Mouse (Mus musculus) mouse embryonic stem cell (cell line): ENCODE data around the gene Cdk5rap2.

ENCODE experiments used
- in situ Hi-C, 2 experiments: fragments of 300-500 bp; cut with MboI; formaldehyde crosslinking; loops; 1 replicate in 1 of 2; 3 replicates in 1 of 2; pipeline ENCODE4 v1.14.3; 2019 to 2020; ENCODE audit warnings: low sequenced_read_pairs in 2 of 2, low pct_unique_long_range_greater_than_20kb in 1 of 2, mixed read lengths in 1 of 2; ENCODE audit not compliant: unreplicated experiment in 1 of 2

The Cdk5rap2 gene

DNA sequence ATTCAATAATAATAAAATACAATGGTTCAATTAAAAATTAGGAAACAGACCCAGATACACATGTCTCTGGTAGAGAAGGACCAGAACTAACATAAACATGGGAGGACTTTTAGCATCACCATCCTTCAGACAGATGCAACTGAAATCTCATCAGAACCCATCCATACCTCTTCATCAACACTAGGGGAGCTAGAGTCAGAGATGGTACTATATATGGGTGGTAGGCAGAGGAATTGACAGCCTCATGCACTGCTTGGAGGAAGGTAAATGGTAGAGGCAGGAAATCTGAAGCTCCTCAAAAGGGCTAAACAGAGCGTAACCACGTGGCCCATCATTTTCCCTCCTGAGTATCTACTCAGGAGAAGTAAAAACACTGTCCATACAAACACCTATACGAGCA, 132.2 kb downstream of the Cdk5rap2 start:
- in situ Hi-C loops: no loop called here

DNA sequence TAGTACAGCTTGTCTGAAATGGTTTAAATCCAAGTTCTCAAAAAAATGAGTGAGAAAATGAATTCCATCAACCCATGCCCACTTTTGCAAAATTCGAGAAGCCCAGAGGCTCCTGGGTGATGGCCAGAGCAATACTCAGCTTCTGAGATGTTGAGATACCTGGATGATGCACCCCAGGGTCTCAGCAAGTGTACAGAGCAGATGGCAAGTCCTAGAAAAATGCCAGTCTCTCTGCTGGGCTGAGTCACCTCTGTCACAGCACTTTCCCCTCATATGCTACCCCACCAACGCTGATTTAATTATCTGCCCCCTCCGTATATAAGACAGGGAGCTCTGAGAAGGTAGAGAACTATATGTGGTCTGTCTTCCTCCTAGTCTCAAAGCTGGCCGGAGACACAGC, 137.3 kb downstream of the Cdk5rap2 start:
- in situ Hi-C loops: no loop called here

DNA sequence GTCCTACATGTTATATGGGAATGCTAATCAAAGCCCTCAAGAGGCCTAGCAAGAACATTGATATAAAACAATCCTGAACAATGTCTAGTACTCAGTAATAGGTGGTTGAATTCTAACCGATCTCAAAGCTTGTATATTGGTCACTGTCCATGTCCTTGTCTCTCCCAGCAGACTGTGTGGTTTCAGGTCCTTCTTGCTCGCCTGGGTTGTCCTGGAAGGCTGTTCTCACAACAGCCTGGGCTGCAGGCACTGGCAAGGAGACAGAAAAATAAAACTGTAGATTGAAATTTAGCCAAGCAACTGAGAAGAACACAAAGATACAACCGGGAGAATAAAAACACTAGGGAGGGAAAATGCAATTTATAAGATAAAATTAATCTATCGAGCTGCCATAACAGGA, 137.7 kb downstream of the Cdk5rap2 start:
- in situ Hi-C loops: no loop called here

DNA sequence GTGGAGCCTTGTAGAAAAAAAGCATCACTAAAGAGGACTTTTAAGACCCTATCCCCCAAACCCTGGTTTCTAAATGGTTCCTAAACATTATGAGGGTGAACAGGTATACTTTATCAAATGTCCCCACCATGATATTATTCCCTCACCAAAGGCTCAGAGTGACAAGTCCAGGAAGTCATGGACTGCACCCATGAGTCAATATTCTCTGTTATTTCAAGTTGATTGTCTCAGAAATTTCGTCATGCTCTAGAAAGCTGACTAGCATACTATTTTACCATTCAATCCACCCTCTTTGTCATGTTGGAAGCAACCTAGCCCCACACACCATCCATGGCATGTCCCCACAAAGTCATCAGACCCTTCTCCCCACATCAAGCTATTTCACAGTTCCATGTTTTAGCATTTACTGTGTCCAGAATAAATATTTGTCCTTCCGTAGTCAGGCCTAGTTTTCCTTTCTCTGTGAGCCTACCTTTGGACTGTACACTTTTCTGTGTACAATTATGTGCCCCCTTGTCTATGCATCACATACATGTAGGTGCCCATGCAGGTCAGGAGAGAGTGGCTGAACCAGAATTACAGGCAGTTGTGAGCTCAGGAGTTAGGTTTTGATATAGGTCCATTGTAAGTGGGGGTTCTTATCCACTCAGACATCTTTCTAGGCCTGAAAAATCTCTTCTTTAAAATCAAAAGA, 142.9 kb downstream of the Cdk5rap2 start:
- in situ Hi-C loops: no loop called here

DNA sequence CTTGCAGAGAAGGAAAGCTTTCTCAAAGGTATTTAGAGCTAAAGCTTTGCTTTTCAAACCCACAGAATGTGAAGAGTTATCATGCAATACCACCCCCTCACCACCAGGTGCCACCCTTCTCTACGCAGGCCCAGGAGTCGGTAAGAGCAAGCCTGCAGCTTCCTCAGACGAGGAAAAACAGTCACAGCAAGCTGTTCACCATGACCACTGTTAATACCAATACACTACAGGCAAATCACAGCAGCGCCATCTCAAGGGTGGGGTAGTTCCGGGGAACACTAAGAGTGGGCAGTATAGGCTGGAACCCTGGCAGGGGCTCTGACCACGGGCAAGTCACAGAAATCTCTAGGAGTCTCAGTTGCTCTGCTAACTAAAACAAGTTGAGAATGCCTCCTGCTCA, 145.0 kb downstream of the Cdk5rap2 start:
- in situ Hi-C loops: no loop called here

DNA sequence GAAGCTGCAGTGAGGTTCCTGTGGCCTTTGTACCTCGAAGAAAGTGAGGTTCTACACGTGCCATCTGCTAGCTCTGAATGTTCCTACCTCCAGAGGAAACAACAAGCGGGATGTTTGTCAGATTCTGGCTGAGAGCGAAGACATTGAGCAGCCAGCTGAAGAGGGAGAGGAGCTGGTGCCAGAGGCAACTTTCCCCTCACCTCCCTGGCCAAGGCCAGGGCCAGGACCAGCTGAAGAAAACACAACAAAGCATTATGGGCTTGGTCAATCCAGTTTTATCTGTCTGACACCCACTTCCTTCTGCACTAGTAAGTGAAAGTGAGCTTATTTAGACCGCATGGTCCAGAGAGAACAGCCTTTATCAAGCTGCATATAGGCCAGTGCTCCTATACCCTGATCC, 147.4 kb downstream of the Cdk5rap2 start:
- in situ Hi-C loops: no loop called here

DNA sequence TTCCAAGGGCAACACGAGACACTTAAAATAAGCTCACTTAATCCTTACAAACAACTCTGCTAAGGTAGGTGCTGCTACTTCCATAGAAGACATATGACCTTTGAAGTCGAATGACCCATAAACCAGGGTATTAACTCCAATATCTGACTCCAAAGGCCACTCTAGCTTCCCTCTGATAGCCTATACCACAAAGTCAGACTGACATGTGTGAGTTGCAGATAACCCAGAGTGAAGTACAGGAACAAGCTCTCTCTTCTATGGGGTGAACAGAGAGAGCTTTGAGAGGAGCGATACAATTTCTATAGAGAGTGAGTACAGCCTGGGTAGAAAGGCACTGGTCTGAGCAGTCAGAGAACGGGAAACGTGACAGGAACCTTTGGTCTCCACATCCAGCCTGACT, 148.9 kb downstream of the Cdk5rap2 start:
- in situ Hi-C loops: no loop called here

DNA sequence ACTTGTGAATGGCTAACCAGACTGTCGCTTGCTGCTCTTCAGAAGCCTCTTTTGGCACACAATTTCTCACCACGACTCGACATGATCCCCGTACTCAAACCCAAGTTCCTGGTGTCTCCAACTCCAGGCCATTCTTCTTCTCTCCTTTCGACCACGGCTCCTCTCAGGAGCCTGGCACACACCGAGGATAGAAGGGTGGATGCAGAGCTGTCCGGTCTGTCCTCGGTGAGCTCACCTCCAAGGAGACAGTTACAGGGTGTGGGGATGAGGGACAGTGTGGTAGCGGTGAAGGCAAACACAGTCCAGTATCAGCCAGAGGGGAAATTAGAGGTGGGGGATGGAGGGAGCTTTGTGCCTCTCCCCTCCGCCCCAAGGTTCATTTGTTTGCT, 149.8 kb downstream of the Cdk5rap2 start:
- in situ Hi-C loops: no loop called here

DNA sequence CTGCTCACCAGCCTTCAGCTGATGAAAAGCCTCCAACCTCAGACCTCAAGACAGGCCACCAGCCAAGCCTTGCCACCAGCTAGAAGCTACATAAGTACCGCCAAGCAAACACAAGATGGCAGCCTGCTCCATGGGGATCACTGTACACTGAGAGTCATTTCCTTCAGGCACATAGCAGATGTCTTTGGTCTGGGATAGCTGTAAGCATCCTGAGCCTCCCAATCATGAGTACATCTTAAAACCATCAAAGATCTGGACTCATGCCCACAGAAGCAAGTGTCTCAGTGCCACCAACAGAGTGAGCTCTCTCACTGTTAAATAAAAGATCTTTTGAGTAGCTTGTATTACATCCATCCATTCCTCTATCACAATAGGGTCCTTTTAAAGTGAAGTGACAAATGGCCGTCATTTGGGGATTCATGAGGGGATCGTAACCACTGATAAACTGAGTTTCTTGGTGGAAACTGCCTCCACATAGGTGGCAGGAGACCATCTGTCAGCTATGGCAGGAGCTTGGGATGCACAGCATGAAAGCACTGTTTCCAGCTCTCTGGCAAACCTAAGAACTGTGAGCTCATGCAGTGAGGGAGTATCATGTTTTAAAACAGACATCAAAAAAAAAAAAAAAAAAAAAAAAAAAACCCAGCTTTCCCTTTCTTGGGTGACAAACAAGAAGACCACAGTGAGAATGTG, 150.4 kb downstream of the Cdk5rap2 start:
- in situ Hi-C loops: no loop called here

DNA sequence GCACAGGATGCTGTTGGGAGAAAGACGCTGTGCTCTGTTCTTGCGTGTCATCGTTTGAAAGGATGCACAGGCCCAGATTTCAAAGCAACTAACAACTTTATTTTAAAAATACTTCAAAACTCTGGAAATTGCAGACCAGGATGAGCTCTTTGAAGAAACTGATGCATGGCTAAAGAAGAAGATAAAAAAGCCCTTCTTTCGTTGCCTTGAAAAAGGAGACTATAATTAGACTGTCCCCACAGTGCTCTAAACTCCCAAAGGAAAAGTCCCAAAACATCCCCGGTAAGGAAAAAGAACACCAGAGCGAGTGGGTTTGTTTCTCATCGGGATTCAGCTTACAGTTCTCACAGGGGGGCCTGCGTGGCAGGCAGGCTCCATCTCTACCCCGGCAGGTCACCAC, 151.4 kb downstream of the Cdk5rap2 start:
- in situ Hi-C loops: no loop called here

DNA sequence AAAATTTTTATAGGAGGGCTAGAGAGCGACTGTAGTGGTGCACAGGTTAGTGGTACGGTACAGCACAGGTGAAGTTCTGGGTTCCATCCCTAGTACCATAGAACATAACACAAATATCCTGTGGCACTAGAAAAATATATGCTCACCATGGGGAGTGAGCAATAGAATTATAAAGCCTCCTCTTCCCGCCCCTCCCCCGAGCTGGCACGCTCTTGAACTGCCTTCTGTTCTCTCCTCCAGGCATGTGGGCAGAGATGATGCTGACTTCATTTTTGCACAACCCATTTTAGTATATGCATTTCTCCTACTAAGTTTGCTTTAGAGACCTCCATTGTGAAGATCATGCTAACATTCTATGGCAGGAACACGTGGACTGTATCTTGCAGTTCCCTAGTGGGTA, 152.0 kb downstream of the Cdk5rap2 start:
- in situ Hi-C loops: no loop called here

DNA sequence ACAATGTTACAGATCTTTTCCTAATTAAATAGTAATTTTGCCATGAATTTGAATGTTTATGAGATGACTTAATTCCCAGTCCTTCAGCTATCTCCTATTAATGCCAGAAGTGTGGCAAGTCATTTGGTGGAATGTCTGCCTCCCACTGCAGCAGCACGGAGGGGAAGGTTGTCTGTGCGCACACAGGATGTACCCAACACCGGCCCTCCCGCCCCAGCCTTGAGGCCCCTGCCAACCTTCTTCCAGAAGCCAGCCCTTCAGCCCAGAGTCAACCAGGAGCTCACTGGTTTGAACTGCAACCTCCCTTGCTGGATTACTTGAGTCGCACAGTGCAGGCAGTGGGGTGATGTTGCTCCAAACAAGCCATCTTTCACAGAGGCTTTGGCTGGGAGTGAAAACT, 158.5 kb downstream of the Cdk5rap2 start:
- in situ Hi-C loops: no loop called here

DNA sequence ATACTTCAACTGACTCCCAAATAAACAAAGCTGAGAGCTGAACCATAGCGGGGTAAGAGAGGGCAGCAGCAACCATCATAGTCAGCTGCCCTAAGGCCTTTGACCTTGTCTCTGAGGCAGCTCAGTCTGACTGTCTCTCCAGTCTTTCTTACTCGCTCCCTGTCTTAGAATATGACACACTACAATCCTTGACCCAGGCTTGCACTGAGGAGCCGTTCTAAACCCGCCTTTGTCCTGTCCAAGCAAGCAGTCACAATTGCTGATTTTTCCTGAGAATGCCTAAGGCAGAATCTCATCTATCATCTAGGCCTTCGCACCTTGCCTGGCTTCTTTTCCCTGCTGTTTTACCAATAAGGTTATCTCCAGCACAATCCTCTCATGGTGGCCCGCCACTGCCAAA, 164.5 kb downstream of the Cdk5rap2 start:
- in situ Hi-C loops: no loop called here

DNA sequence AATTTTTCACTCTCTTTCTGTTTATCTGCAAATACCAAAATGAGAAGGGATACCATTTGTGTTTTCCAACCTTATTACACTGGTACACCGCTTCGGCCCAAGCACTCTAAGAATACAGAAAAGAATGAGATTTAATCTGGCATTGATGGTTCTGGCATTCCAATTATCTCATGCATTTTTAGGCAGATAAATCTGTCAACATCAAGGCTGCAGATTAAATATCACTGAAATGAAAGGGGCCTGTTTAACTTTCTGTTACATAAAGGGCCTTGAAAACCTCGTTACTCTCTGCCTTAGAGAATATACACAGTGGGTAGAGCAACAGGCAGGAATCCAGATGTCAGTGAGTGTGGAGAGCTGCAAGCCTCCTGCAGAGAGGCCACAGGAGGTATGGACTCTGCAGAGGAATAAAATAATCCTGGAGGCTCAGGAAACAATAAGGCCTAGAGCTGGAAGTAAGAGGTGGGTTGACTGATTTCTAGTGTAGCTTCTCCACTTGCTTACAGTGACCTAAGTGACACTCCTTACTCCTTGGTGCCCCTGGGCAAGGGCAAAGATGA, 166.6 kb downstream of the Cdk5rap2 start:
- in situ Hi-C loops: no loop called here

DNA sequence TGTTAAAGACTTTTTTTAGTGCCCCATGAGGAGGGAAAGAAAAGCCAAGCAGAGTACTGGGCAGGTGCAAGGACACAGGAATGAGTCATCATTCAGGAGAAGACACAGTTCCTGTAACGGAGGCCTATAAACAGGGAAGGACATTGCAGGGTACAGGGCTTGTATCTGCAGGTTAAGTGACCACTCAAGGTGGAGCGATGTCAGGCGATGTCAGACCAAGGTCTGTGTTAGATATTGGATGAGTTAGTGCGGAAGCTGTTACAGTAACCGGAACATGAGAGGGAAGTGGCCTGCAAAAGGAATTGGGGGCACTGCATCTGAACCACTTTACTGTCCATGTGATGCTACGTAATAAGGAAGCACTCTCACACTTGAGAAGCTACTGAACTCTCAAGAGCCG, 170.5 kb downstream of the Cdk5rap2 start:
- in situ Hi-C loops: no loop called here

DNA sequence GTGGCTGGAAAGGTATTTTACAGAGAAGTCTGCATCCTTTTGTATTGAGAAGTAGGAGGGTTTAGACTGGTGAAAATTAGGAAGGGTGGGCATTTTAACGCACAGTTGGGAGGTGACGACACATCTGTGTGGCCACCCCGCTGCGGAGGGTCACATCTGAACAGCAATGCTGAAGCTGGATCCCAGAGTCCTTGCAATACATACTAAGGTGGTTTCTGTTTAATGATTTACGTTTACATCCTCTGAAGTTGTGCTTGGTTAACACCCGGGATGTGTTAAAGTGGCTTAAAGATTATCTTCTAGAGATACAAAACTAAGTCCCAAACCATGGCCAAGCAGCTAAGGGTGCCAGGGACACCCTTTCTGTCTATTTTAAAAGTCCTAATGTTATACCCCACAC, 171.4 kb downstream of the Cdk5rap2 start:
- in situ Hi-C loops: no loop called here

DNA sequence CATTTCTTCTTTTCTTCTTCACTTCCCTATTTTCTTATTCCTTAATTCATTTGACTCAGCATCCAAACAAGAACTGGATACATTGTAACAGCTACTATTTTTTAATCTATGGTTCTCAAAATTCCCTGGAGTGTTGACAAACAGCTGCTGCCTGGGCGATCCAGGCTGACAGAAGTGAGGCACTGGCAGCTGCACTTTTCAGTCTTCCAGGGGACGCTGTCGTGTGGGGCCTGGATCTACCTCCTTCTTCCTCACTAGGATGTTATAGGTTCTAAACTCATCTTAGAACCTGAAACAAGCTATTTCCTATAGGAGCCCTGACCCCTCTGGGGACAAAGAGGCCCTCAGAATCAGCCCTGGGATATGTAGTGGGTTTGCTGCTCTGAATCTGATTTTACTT, 177.9 kb downstream of the Cdk5rap2 start:
- in situ Hi-C loops: no loop called here

DNA sequence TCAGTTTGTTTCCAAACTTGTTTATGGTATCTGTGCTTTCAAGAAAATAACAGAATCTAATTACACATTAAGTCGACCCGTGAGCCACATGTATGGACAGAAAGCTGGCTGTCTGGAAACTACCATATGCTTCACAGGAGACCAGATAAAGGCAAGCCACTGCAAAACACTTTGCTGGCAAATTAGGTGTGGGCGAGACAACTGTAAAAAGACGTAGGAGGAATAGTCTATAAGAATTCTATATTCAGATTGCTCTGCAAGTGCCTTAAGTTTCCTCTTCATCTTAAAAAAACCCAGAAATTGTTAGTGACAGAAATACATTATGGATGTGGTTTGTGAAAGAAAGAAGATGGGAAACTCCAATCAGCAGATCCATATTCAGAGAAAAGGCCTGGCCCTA, 180.4 kb downstream of the Cdk5rap2 start:
- in situ Hi-C loops: no loop called here

DNA sequence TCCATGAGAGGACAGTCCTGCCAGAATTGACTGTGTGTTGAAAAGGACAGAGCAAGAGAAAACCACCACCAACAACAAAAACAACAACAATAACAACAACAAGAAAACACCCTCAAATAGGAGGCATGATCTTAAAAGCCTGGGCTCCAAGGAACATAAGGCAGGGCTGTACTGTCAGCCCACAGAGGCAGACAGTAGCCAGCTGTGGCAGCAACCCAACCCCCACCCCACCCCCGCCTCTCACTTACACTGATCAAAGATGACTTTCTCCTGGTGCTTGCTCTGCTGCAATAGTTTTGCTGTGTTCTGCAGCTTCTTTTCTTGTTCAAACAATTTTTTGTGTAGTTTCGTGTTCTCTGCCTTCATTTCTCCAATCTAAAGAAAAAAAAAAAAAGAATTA, 181.9 kb downstream of the Cdk5rap2 start:
- in situ Hi-C loops: no loop called here

DNA sequence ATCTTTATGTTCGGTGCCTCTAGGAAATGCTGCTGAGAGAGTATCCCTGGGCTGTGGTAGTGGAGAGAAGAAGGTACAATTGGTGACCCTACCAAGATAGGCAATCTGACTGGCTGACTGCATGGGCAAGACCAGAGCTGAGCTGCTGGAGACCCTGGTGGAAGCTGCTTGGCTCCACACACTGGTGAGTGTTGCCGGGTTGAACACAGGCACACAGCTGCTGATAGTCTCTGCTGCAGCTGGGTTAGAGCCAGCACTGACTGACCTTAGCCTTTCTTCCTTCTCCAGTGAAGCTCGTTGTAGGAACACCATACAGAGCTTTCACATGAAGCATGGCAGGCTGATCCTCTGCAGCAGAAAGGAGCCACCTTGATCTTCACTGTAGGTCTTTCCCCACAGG, 182.6 kb downstream of the Cdk5rap2 start:
- in situ Hi-C loops: no loop called here
